Mouse (Mus musculus): Measurements from ENCODE around the gene Bsdc1.

DNA sequence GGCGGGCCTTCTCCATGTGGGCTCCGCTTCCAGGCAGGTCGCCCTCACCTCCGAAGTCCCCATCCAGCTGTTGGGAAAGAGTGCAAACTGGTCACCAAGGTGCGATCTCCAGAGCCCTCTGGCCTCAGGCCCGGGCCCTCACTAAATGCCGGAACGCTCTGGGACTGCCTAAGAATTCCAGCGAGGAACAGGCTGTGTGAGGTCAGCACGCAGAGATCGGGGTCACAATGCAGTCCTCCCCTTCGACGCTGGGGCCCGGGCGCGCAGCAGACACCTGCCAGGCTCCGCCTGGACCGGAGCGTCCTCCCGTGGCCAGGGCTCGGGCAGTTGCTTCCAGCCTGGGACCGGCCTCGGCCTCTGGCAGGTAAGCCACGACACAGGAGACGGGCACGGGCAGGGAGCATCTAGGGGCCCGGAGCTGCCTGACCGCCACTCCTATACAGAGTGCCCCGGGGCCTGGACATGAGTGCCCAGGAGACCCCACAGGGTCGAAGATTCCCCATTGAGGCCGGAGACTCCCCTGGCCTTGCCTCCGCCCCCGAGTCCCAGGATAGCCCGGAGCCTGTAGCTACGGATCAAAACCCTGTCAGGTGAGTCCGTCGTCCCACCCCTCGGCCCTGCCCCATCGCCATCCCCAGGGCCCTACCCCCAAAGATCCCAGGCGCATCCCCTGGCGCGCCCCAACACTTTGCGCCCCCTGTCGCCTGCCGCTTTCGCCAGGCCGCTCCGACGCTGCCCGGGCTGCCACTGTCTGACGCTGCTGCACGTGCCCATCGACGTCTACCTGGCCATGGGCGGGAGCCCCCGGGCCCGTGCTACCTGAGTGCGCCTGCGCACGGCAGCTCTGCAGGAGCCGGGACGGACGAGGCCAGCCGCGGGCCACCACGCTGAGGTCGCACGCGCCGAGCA lies 29.8 kb downstream of the Bsdc1 start, which contains the start of the genes Tssk3 and Fam229a:
- TF ChIP-seq POLR2A (IDR thresholded peaks at IDR 0.05; ENCODE audit: insufficient read depth, low read depth, low read length): no peak
- TF ChIP-seq CTCF (IDR thresholded peaks at IDR 0.05; ENCODE audit: insufficient read depth, low read depth, low read length): no peak
